Mouse (Mus musculus) C2C12 (cell line): Measurements from ENCODE around the gene Wfdc21.

ENCODE experiments used
- CTCF ChIP-seq: IDR thresholded peaks from one replicate; pipeline ENCODE4 v1.5.1; 2011; ENCODE audit not compliant: control insufficient read depth, insufficient read depth, insufficient read length
- MYOD1 ChIP-seq: IDR thresholded peaks from one replicate; pipeline ENCODE4 v1.6.1; 2011; ENCODE audit warnings: low read depth; ENCODE audit not compliant: control insufficient read depth, insufficient read length
- MYOG ChIP-seq: IDR thresholded peaks from one replicate; pipeline ENCODE4 v1.6.1; 2011; ENCODE audit not compliant: control insufficient read depth, insufficient read length; ENCODE audit errors: extremely low read depth
- USF1 ChIP-seq: IDR thresholded peaks from one replicate; pipeline ENCODE4 v1.6.1; 2011; ENCODE audit warnings: low read depth, mild to moderate bottlenecking, control low read depth, moderate library complexity

- TF ChIP-seq CTCF (no peak), MYOD1 (no peak), USF1 (no peak), MYOG (no peak)
Observed at GRCm38 (mm10) chr11:83791133-83791532, 44.4 kb downstream of the Wfdc21 start.
